Mouse (Mus musculus) liver, embryonic 14.5 days (tissue): ENCODE results near the gene Gcnt7.

Source experiments
- CTCF ChIP-seq: IDR thresholded peaks from 2 replicates; pipeline ENCODE4 v1.5.1; 2016; ENCODE audit warnings: antibody characterized with exemption, low read depth, control low read depth
- EP300 ChIP-seq: IDR thresholded peaks from 2 replicates; pipeline ENCODE4 v1.6.1; 2016; ENCODE audit warnings: antibody characterized with exemption, low read depth

GRCm38 (mm10) chr2:172416218-172416617 lies 42.2 kb downstream of the Gcnt7 start:
- TF ChIP-seq CTCF, result no peak
- no peak for TF ChIP-seq EP300
